Mouse (Mus musculus): ENCODE data around the gene Zfp691.

DNA sequence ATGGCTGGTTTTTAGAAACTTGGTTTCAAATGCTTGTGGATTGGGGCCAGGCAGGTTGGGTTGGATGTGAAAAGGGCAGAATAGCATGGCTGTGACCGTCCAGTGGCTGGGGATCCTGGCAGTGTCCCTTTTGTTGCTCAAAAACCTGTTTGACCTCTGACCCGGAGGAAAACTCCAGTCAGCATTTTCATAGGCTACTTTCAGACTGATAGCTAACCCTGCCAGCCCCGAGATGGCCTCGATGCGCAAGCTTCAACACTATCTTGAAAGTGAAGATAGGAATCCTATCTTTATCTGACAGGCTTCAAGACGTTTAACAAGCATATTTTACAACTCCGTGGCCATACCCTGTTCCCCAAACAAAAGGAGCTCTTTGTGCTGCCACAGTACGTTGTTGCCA lies 36.7 kb downstream of the Zfp691 start:
- TF ChIP-seq CTCF (IDR thresholded peaks at IDR 0.05; ENCODE audit: low read depth): no peak
- no peak; the same call in 1 of the 2 replicates for TF ChIP-seq EP300 (IDR thresholded peaks at IDR 0.05; ENCODE audit: low read depth)

All from liver, embryonic 14.5 days (tissue).